Mouse (Mus musculus): ENCODE results near the gene Casp2. TPM values are rescaled to one million over a fixed set of nuclear protein-coding genes. Genes with fewer than 3 reads are reported as not detected.

Casp2 gene
- 69.6 and 74.8 TPM in 2 replicates for total RNA-seq (2017)

DNA sequence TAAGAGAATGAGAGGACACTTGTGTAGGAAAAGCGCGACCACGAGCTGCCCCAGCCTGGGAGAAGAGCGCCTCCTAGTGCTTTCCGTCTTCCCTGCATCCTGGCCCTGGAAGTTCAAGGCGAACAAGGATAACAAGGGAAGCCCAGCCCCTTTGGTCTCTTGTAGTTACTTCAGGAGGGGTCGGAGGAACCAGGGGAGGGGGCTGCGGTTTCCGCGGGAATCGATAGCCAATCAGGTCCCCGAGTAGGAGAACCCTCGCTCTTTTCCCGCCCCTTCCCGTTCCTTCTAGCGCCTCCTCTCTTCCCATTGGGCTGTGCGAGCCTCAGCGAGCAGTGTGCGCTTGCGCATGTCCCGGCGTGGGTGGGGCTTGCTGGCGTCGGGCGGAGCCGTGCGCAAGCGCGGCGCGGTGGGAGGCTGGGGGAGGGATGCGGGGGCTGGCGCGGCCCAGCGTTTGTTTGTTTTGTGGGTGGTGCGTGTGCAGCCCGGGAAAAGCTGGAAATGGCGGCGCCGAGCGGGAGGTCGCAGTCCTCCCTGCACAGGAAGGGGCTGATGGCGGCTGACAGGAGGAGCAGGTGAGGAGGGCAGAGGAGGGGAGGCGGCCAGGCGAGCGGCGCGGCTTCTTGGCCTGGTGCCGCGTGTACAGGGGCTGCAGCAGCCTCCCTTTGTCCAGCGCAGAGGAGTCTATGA is at the start of gene Casp2:
Gene Casp2 (plus strand): TSS at position 360 of the 687 bp plus-strand sequence.
- ATAC-seq (ENCODE audit: extremely low read depth, insufficient number of reproducible peaks, low FRiP score, poor library complexity, severe bottlenecking), result peak; percentile 94

DNA sequence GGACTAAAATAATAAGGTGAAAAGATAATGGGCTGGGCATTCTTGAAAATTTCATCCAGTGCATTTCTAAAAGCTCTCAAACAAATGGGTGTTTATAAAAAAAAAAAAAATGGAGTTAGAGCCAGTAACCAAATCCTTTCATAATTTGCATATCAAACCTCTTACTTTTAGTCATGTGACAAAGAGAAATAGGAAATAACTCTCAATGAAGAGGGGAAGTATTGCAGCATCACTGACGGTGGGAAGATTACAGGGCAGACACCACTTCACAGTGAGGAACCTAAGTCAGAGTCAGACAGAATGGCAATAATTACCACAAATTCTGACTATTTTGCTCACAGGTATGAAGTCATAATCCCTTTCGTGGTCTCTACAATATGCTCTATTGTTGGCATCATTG is 49.8 kb upstream of the Casp2 start, which contains the start of gene Tas2r144:
Gene Tas2r144 (plus strand): TSS at position 301 of the 400 bp plus-strand sequence.
- ATAC-seq (ENCODE audit: extremely low read depth, insufficient number of reproducible peaks, low FRiP score, poor library complexity, severe bottlenecking), result no peak

DNA sequence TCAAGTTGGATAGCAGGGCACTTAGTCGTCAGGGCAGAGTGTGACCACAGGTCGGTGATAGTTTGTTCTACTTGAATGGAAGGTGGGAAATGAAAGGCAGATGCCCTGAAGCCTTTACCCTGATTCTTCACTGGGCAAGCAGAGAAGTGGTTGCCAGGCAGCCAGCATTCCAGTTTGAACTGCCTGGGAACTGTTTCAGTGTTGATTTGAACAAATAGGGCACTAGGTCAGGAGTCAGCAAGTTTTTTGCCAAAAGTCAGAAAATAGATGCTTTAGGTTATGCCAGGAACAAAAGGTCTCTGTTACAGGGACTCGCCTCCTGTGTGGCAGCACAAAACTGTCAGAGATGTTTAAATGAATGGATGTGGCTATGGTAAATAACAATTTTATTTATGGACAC is 42.5 kb upstream of the Casp2 start:
- no peak for ATAC-seq (ENCODE audit: extremely low read depth, insufficient number of reproducible peaks, low FRiP score, poor library complexity, severe bottlenecking)

DNA sequence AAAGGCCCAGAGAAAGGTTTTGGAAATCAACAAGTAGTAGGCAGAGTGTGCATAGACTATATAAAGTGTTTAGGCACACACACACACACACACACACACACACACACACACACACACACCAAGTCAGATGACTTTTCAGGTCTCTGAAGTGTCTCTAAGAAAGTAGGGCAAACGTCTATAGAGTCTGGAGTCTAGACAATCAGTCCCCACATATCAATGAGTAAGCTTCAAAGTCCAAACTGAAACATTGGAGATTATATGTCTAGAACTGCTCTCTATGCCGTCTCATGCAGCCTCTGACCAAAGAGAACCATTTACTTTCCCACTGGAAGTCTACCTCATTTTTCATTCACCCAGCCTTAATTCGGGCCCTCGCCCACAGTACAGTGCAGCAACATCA is 39.7 kb upstream of the Casp2 start:
- ATAC-seq (ENCODE audit: extremely low read depth, insufficient number of reproducible peaks, low FRiP score, poor library complexity, severe bottlenecking), result no peak

DNA sequence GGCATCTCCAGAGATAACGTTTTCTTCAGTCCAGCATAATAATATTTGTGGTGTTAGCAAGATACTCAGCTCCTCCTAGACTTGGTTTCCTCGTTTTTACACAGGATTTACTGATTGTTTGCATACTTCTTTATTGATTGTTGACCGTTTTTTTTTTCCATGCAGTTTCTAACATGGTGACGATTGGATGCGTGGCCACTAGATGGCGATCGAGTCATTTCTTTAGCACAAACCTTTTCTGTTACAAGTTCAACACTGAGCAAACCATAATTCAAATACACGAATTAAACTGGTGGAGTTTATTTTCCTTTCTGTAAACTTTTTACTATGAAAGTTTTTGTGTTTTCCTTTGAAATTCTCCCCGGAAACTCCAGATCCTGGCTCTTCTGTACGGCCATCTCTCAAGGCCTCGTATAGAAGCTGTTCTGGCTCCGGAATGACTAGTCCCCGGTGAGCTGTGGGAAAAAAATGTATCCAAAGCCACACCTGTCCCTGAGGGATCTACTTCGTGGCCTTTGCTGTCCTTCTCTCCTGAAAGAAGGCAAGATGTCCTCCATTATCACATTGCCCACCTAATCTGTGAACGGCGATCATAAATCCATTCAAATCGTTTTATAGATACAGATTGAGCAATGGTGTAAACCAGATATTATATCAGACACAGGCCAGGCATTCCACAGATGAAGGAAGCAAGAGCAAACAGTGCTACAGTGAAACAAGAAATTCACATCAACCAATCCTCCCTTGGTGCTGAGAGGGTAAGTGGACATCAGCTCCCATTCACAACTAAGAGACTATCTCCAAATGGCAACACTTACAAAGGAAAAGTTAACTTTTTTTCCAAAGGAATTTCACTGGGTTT is 37.3 kb upstream of the Casp2 start:
- ATAC-seq (ENCODE audit: extremely low read depth, insufficient number of reproducible peaks, low FRiP score, poor library complexity, severe bottlenecking), result peak; percentile 82; the same call in 1 of the 2 replicates

DNA sequence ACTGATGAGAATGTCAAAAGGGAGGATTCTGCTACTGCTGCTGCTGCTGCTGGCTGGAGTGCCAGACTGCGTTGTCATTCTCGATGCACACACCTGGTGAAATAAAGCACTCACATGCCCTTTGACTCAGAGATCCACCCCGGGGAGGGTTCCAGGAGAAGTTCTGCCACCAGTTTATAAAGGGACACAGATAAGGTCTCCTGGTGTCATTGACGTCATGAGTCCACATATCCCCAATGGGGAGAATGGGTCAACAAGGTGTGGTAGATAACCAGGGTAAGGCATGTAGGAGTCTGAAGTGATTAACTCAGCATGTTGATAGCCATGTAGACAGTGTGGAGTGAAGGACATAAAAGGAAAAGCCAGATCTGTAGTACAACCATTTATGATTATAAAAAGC is 35.2 kb upstream of the Casp2 start:
- no peak for ATAC-seq (ENCODE audit: extremely low read depth, insufficient number of reproducible peaks, low FRiP score, poor library complexity, severe bottlenecking)

DNA sequence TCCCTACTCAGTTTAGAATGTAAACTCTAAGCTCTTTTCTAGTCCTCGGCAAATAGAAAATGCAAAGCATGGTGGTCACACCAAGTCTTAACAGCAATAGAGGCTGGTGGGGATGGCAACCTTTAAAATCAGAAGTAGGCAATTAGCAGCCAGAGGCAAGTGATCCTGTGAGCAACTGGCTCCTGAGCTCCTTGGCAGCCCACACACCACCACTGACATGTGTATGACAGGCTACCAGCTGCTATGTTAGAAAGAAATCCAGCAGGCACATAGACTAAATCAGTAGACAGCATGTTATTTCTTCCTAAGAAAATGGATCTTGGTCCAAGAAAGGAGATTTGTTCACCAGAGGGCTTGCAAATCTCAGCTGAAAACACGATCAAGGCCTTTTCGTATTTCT is 33.6 kb upstream of the Casp2 start:
- no peak for ATAC-seq (ENCODE audit: extremely low read depth, insufficient number of reproducible peaks, low FRiP score, poor library complexity, severe bottlenecking)

DNA sequence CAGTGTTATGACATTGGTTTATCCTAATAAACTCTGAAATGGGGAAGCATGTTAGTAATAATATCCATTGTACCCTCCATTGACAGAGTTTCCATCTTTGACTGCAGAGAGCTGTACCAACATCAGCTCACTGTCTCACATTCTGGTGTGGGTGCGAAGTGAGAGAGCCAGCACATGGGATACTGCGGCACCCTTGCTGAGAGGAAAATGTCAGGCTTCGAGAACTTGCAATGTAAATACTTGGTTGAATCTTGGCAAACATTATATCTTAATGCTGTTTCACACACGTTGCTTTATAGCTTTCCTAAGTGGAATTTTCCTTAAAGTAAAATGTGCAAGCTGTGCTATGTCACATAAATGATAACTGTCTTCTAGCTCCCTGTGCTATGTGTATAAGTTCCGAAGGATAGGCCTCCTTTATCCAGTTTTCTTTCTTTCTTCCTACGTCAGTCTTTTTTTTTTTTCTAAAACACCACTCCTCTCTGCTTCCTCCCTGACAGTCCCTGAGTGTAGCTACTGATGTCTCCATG is 27.4 kb upstream of the Casp2 start:
- ATAC-seq (ENCODE audit: extremely low read depth, insufficient number of reproducible peaks, low FRiP score, poor library complexity, severe bottlenecking), result no peak

DNA sequence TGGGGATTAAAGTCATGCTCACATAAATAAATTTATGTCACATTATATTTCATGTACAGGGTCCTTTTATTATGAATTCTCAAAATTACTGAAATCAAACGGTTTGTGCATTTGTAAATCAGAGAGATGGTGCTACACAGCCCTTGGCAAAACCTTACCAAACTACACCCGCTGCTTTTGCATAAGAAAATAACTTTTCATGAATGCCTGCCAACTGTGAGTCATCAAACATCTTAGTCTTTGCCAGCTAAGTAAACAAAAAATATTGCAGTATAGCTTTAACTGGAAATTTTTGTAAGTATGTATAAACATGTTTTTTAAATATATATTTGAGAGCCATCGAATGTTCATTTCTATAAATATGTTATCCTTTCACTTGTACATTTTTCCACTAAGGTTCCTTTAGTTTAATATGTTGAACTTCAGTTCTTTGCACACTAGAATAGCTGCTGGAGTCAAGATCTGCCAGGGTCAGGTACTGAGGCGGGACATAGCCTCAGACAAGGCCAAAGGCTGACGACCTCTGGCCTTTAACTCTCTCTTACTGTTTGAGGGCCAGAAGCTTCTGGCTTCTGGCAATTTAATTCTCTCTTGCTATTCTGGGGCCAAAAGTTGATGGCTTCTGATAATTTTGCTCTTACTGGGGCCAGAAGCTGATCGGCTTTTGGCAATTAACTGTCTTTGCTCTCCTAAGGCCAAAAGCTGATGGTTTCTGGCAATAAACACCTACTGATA is 23.3 kb upstream of the Casp2 start:
- ATAC-seq (ENCODE audit: extremely low read depth, insufficient number of reproducible peaks, low FRiP score, poor library complexity, severe bottlenecking), result no peak

DNA sequence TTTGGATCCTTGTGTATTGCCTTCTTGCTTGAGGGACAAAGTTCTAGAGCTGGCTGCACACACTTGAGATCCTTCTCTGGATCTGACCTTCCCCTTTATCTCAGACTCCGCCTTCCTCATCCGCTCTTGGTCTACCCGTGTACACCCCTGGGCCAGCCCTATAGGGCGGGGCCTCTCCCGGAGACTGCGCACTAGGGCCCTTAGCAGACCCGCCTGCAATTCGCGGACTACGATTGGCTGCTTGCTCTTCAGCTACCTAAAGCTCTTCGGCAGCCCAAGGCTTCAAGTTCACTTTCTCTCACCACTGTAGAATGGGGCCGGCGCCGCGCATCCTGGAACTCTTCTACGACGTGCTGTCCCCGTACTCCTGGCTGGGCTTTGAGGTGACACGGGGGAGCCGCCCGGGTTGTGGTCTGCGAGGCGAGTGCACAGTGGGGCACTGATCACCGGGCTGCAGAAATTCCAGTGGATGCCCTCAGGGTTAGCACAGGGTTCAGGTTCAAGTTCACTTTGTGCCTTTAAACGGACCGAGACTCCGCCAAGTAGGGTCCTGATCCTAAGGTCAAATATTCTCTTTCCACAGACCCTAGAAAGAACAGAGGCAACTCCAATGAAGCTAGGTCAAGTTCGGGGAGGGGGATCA is 19.0 kb upstream of the Casp2 start, which contains the start of gene Gstk1:
Gene Gstk1 (plus strand): TSS at position 225 of the 643 bp plus-strand sequence.
- ATAC-seq (ENCODE audit: extremely low read depth, insufficient number of reproducible peaks, low FRiP score, poor library complexity, severe bottlenecking), result peak; percentile 99

DNA sequence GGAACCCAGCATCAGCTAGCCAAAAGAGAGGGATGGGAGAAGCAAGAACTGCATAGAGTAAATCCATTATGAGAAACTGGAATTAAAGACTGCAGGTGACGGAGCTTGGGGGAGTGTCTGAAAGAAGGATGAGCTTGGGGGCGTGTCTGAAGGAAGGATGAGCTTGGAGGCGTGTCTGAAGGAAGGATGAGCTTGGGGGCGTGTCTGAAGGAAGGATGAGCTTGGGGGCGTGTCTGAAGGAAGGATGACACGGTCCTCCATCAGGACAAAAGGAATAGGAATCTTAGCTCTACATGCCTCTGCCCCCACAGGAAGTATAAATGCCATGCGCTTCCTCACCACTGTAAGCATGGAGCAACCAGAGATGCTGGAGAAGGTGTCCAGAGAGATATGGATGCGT is 17.6 kb upstream of the Casp2 start:
- ATAC-seq (ENCODE audit: extremely low read depth, insufficient number of reproducible peaks, low FRiP score, poor library complexity, severe bottlenecking), result no peak

DNA sequence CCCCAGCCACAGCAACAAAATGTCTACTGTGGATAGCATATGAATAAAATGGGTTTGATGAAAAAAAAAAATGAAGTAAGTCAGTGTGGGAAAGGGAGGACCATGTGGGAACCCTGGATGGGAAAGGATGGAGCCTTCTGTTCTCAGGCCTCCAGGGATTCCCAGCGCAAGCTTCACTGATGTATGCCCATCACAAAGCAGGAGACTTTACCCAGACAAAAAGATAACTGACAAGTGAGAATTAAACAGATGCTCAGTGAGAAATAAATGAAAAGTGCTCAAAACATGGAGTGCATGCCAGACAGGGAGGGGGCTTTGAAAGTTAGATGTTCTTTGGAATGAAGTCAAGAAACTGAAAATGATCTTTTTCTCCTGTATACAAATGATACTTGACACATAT is 16.8 kb upstream of the Casp2 start:
- ATAC-seq (ENCODE audit: extremely low read depth, insufficient number of reproducible peaks, low FRiP score, poor library complexity, severe bottlenecking), result no peak

DNA sequence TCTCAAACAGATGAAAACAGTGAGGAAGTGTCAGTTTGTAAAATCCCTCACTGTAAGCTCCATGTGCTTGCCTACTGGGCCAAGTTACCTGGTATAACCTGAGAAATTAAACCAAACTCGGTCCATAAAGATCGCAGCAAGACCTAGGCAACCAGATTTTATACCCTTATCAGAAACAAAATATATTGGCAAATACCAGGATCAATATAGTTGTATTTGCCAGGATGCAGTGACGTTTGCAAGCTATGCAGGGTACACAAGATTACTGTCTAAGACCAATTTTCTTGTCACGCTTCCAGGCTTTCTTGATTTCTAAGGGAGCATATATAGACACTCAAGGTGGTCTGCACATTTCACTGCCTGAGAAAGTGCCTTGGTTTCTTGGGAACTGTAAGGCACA is 13.0 kb upstream of the Casp2 start:
- ATAC-seq (ENCODE audit: extremely low read depth, insufficient number of reproducible peaks, low FRiP score, poor library complexity, severe bottlenecking), result no peak

DNA sequence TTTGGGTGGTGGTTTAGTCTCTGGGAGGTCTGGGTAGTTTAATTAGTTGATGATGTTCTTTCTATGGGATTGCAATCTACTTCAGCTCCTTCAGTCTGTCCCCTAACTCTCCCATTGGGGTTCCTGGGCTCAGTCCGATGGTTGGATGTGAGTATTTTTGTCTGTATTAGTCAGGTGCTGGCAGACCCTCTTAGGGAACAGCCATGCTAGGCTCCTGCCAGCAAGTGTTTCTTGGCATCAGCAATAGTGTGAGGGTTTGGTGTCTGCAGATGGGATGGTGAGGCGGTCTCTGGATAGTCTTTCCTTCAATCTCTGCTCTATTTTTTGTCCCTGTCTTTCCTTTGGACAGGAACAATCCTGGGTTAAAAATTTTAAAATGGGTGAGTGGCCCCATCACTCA is 11.7 kb upstream of the Casp2 start:
- no peak for ATAC-seq (ENCODE audit: extremely low read depth, insufficient number of reproducible peaks, low FRiP score, poor library complexity, severe bottlenecking)

DNA sequence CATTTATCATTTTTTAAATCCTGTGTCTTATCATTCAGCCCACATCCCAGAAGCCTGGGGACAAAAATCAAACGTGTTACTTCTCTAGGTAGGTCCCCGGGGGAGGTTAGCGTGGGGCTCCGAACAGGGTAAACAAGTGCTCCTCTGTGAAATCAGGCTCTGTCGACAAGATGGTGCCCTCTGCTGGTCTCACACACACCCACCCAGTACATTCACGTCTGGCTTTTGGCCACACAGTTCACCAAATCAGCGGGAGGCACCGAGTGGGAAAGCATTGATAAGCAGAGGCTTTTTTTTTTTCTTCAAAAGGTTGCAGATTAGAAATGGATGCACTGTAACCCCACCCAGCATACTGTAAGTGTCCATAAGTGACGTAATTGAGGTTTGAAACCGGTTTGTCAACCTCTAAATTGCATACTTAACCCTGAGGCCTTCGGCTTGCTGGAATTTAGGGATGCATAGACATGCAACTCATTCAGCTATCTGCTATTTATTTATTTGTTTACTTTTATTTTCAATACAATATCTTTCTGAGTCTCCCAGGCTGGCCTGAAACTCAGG is 7.4 kb upstream of the Casp2 start:
- peak; percentile 91 for ATAC-seq (ENCODE audit: extremely low read depth, insufficient number of reproducible peaks, low FRiP score, poor library complexity, severe bottlenecking)

DNA sequence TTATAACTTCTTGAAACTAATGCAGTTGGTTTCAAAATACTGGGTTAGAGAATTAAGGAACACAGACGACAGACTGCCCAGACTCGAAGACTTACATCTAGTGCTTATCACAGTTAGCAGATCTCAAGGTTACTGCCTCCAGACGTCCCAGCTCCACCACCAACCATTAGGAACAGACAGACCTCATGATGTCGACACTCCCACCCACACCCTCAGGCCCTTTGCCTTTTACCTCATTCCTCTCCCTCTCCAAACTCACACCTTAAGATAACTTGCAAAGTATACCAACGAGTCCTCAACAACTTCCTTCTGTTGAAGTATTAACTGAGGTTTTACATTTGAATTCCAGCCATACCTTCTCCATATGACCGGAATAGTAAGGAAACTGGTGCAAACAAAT is 4.4 kb upstream of the Casp2 start:
- no peak for ATAC-seq (ENCODE audit: extremely low read depth, insufficient number of reproducible peaks, low FRiP score, poor library complexity, severe bottlenecking)

DNA sequence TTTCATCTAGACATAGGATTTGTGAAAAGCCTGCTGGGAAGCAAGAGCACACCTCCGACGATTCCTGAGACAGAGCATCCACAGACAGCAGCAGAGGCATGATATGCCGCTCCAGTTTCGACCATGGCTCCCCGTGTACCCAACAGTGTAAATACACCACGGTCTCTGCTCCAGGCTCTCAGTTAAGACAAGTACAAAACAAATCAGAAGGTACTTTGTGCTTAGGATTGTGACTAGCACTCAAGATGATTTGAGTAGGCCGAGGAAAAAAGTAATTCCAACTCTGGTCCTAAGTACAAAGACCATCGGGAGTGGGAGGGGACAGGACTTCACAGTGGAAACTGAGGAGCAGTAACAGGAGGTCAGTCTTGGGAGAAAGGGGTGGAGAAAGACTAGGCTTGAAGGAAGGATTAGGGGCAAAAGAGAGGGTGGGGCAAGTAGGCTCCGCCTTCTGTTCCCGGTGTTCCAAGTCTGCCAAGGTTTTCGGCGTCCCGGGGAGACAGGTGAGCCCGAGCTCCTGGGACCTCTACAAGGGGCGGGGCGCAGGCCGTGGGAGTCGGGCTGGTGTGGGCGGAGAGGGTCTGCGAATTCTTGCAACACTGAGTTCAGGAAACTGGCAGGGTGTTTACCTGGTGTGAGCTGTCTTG is 3.1 kb upstream of the Casp2 start, which contains the start of gene Tmem139:
Gene Tmem139 (plus strand): TSS at position 447 of the 647 bp plus-strand sequence.
- ATAC-seq (ENCODE audit: extremely low read depth, insufficient number of reproducible peaks, low FRiP score, poor library complexity, severe bottlenecking), result no peak

Data from neutrophil, adult 5-6 weeks (primary cell).